Mouse (Mus musculus) stomach, embryonic 14.5 days (tissue): Measurements from ENCODE around the gene Ccnk. TPM values are rescaled to one million over a fixed set of nuclear protein-coding genes. Genes with fewer than 3 reads are reported as not detected.

Experiments
- ATAC-seq: fragments of 200-750 bp; cut with Nextera tagmentation; 2 replicates; pipeline ENCODE4 v1.8.0; 2017; ENCODE audit warnings: low read depth, moderate TSS enrichment; ENCODE audit not compliant: insufficient number of reproducible peaks, insufficient read depth, low FRiP score
- H3K27ac ChIP-seq: fragments of 300-500 bp; sonication (generic); 2 replicates; pipeline ENCODE4 v1.5.1; 2014; ENCODE audit warnings: mild to moderate bottlenecking, low read length, moderate library complexity, mixed read lengths
- H3K27me3 ChIP-seq: fragments of 300-500 bp; sonication (generic); 2 replicates; pipeline ENCODE4 v1.6.1; 2014; ENCODE audit warnings: low read length, control low read depth, mixed read lengths; ENCODE audit not compliant: control insufficient read depth, insufficient read depth
- H3K36me3 ChIP-seq: fragments of 300-500 bp; sonication (generic); 2 replicates; pipeline ENCODE4 v1.6.1; 2014; ENCODE audit warnings: mild to moderate bottlenecking, control low read depth, low read length, moderate library complexity, mixed read lengths; ENCODE audit not compliant: control insufficient read depth, insufficient read depth
- H3K4me1 ChIP-seq: fragments of 300-500 bp; sonication (generic); 2 replicates; pipeline ENCODE4 v1.6.1; 2014; ENCODE audit warnings: low read length, control low read depth, mixed read lengths; ENCODE audit not compliant: control insufficient read depth, insufficient read depth
- H3K4me2 ChIP-seq: fragments of 300-500 bp; sonication (generic); replicated peaks from 2 replicates; pipeline ENCODE4 v1.6.1; 2014; ENCODE audit warnings: low read depth, low read length, control low read depth
- H3K4me3 ChIP-seq: fragments of 300-500 bp; sonication (generic); 2 replicates; pipeline ENCODE4 v1.5.1; 2014; ENCODE audit warnings: low read depth, low read length, control low read depth
- H3K9ac ChIP-seq: fragments of 300-500 bp; sonication (generic); replicated peaks from 2 replicates; pipeline ENCODE4 v1.6.1; 2014; ENCODE audit warnings: low read depth, mild to moderate bottlenecking, control low read depth, low read length, moderate library complexity, mixed read lengths
- H3K9me3 ChIP-seq: fragments of 300-500 bp; sonication (generic); 2 replicates; pipeline ENCODE4 v1.6.1; 2016; ENCODE audit warnings: low read depth, low read length, control low read depth; ENCODE audit not compliant: control insufficient read depth
- WGBS: fragments of 180-500 bp; shearing (Covaris S2); extraction: QIAGEN DNeasy Blood & Tissue Kit; methylation state at CpG from one replicate; pipeline ENCODE4 v1.1.7; 2014; 5-methylcytosine and 5-hydroxymethylcytosine counted together
- polyA plus RNA-seq: library from polyadenylated mRNA; unstranded; fragments of >200 nt; fragmentation: Nextera tagmentation; extraction: Ambion mirVana; gene quantifications from 2 replicates; pipeline ENCODE4 v1.2.1, GENCODE M21; 2014

Ccnk gene
- polyA plus RNA-seq, 1 experiment from 2014 or later, result 8.0 TPM

- Histone ChIP-seq H3K27ac (peak overlapping the region; percentile 39; the same call in 1 of the 2 replicates), H3K27me3 (no peaks in the 10 kb centered on the region), H3K36me3 (no peaks in the 10 kb centered on the region), H3K9ac (no peak overlapping the region), H3K9me3 (no peaks in the 10 kb centered on the region), H3K4me1 (peaks cover 32% of the 10 kb centered on the region), H3K4me2 (no peak overlapping the region), H3K4me3 (no peak overlapping the region)
- ATAC-seq, result no peak
- WGBS, result 84% methylated on average over 6 of the region's 6 CpGs
Measured at GRCm38 (mm10) chr12:108212476-108212875, 33.1 kb downstream of the Ccnk start.

- Histone ChIP-seq H3K4me2 (no peak overlapping the region), H3K4me3 (no peak overlapping the region), H3K9ac (no peak overlapping the region), H3K27ac (peak overlapping the region; percentile 27; the same call in 1 of the 2 replicates), H3K9me3 (no peaks in the 10 kb centered on the region), H3K36me3 (no peaks in the 10 kb centered on the region), H3K4me1 (peaks cover 32% of the 10 kb centered on the region), H3K27me3 (no peaks in the 10 kb centered on the region)
- WGBS, result 43% methylated on average over 18 of the region's 18 CpGs
- ATAC-seq, result no peak
Measured at GRCm38 (mm10) chr12:108213090-108214041, 34.0 kb downstream of the Ccnk start.

DNA sequence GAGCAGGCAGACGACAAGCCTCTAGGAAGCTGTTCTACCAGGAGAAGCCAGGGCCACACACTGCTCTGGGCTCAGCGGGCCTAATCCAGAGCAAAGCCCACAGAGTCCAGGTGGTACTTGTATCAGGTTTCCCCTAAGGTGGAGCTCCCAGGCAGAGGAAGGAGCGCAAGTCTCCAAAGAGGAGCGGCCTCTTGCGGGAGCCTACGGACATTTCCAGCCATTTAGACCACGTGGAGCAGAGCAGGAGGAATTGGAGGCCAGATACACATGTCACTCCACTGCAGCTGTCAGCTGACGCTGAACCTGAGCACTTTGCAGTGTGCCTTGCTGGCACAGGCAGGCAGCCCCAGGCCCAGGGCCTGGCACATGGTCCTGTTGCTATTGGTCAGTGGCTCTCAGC lies 35.7 kb downstream of the Ccnk start:
- no peak overlapping the region for H3K27ac ChIP-seq
- no peak overlapping the region for H3K4me3 ChIP-seq
- no peak overlapping the region for H3K9ac ChIP-seq
- 26% methylated on average over 8 of the region's 8 CpGs for WGBS
- no peak for ATAC-seq
- H3K9me3 ChIP-seq, result no peaks in the 10 kb centered on the region
- peaks cover 46% of the 10 kb centered on the region for H3K4me1 ChIP-seq
- H3K4me2 ChIP-seq, result no peak overlapping the region
- H3K36me3 ChIP-seq, result no peaks in the 10 kb centered on the region
- no peaks in the 10 kb centered on the region for H3K27me3 ChIP-seq

GRCm38 (mm10) chr12:108216611-108217370 lies 37.4 kb downstream of the Ccnk start:
- no peak overlapping the region for H3K27ac ChIP-seq
- H3K36me3 ChIP-seq, result no peaks in the 10 kb centered on the region
- no peak overlapping the region for H3K4me2 ChIP-seq
- 77% methylated on average over 11 of the region's 11 CpGs for WGBS
- no peaks in the 10 kb centered on the region for H3K27me3 ChIP-seq
- no peak overlapping the region for H3K4me3 ChIP-seq
- no peak overlapping the region for H3K9ac ChIP-seq
- no peaks in the 10 kb centered on the region for H3K9me3 ChIP-seq
- peaks cover 53% of the 10 kb centered on the region for H3K4me1 ChIP-seq
- no peak for ATAC-seq

DNA sequence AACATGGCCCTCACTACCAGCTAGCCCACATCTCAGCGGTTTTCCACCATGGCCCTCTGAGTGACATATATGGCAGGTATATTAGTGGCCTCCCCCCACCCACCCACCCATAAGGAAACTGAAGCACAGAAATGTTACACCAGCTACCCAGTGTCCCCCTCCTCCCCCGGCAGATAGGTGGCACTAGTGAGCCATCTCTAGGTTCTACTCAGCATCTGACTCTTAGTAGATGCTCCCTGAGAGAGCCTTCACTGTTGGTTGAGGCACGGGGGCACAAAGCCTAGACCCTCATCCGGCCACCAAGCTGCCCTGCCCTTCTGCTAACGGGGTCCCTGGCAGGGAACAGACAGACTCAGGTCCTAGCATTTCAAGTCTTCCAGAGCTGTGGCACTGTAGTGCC lies 38.2 kb downstream of the Ccnk start:
- Histone ChIP-seq H3K27me3 (no peaks in the 10 kb centered on the region), H3K36me3 (no peaks in the 10 kb centered on the region), H3K4me2 (no peak overlapping the region), H3K4me1 (peaks cover 45% of the 10 kb centered on the region), H3K4me3 (no peak overlapping the region), H3K27ac (no peak overlapping the region), H3K9me3 (no peaks in the 10 kb centered on the region), H3K9ac (no peak overlapping the region)
- ATAC-seq, result no peak
- WGBS, result 70% methylated on average over 5 of the region's 5 CpGs

GRCm38 (mm10) chr12:108219163-108219562 lies 39.8 kb downstream of the Ccnk start:
- Histone ChIP-seq H3K27me3 (no peaks in the 10 kb centered on the region), H3K9ac (no peak overlapping the region; the same call in 1 of the 2 replicates), H3K27ac (peak overlapping the region; percentile 80), H3K4me2 (peak overlapping the region; percentile 23; the same call in 1 of the 2 replicates), H3K36me3 (no peaks in the 10 kb centered on the region), H3K9me3 (no peaks in the 10 kb centered on the region), H3K4me3 (no peak overlapping the region), H3K4me1 (peaks cover 46% of the 10 kb centered on the region)
- ATAC-seq, result no peak
- WGBS, result 34% methylated on average over 15 of the region's 15 CpGs

DNA sequence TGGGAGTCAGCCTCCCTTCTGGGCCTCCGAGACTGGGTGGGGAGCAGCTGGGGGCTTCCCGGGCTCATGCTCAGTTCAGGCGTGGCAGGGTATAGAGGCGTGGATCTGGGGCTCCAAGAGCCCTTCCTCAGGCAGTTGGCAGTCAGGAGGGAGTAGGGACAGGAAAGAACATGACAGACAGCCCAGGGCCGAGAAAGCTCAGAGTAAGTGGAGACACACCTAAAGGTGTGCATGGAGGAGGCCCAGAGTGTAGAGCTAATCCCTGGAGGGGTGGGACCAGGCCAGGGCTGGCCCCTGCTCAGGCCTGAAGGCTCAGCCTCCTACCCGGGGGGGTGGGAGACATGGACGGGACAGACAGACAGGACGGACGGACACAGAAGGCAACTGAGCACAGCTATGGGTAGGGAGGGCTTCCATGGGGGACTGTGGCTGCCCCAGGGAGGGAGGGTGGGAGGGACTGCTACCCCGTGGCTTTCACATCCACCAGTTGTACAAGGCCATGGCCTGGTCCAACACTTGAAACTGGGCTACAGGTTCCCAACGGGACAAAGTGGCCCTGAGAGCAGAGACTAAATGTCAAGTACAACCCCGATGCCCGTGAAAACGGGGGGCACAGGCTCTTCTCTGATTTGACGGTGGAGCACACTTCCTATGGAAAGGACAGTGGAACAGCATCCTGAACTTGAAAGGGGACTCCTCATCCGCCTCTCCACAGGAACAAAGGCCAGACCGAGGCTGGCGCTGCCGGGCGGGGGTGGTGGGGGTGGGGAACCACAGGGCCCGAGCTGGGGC lies 40.6 kb downstream of the Ccnk start:
- peaks cover 44% of the 10 kb centered on the region for H3K4me1 ChIP-seq
- peak overlapping the region; percentile 23; the same call in 1 of the 2 replicates for H3K4me2 ChIP-seq
- no peaks in the 10 kb centered on the region for H3K36me3 ChIP-seq
- H3K27ac ChIP-seq, result peak overlapping the region; percentile 80
- no peak for ATAC-seq
- no peak overlapping the region; the same call in 1 of the 2 replicates for H3K9ac ChIP-seq
- no peaks in the 10 kb centered on the region for H3K9me3 ChIP-seq
- 62% methylated on average over 21 of the region's 21 CpGs for WGBS
- H3K27me3 ChIP-seq, result no peaks in the 10 kb centered on the region
- no peak overlapping the region for H3K4me3 ChIP-seq

GRCm38 (mm10) chr12:108220621-108221020 lies 41.2 kb downstream of the Ccnk start:
- Histone ChIP-seq H3K4me2 (no peak overlapping the region), H3K27me3 (no peaks in the 10 kb centered on the region), H3K4me3 (no peak overlapping the region), H3K9me3 (no peaks in the 10 kb centered on the region), H3K27ac (no peak overlapping the region), H3K36me3 (no peaks in the 10 kb centered on the region), H3K4me1 (peaks cover 46% of the 10 kb centered on the region), H3K9ac (no peak overlapping the region)
- ATAC-seq, result no peak
- WGBS, result 75% methylated on average over 12 of the region's 12 CpGs
